Mouse (Mus musculus) heart, embryonic 15.5 days (tissue): ENCODE data around the gene Hoxc12. TPM values are rescaled to one million over a fixed set of nuclear protein-coding genes. Genes with fewer than 3 reads are reported as not detected.

Experiments
- ATAC-seq: fragments of 200-750 bp; cut with Nextera tagmentation; replicated peaks from 2 replicates; pipeline ENCODE4 v1.8.0; 2017; ENCODE audit warnings: low read depth, moderate TSS enrichment; ENCODE audit not compliant: insufficient number of reproducible peaks, insufficient read depth, low FRiP score
- H3K27ac ChIP-seq: fragments of 300-500 bp; sonication (generic); 2 replicates; pipeline ENCODE4 v1.5.1; 2015; ENCODE audit warnings: mild to moderate bottlenecking, inconsistent platforms
- H3K27me3 ChIP-seq: fragments of 300-500 bp; sonication (generic); 2 replicates; pipeline ENCODE4 v1.6.1; 2015; ENCODE audit warnings: inconsistent platforms
- H3K36me3 ChIP-seq: fragments of 300-500 bp; sonication (generic); 2 replicates; pipeline ENCODE4 v1.6.1; 2015; ENCODE audit warnings: mild to moderate bottlenecking, inconsistent platforms
- H3K4me1 ChIP-seq: fragments of 300-500 bp; sonication (generic); replicated peaks from 2 replicates; pipeline ENCODE4 v1.6.1; 2015; ENCODE audit warnings: inconsistent platforms
- H3K4me2 ChIP-seq: fragments of 300-500 bp; sonication (generic); 2 replicates; pipeline ENCODE4 v1.6.1; 2015; ENCODE audit warnings: inconsistent platforms, mild to moderate bottlenecking, moderate library complexity
- H3K4me3 ChIP-seq: fragments of 300-500 bp; sonication (generic); 2 replicates; pipeline ENCODE4 v1.5.1; 2015; ENCODE audit warnings: mild to moderate bottlenecking, inconsistent platforms
- H3K9ac ChIP-seq: fragments of 300-500 bp; sonication (generic); 2 replicates; pipeline ENCODE4 v1.6.1; 2015; ENCODE audit warnings: mild to moderate bottlenecking, inconsistent platforms
- H3K9me3 ChIP-seq: fragments of 300-500 bp; sonication (generic); replicated peaks from 2 replicates; pipeline ENCODE4 v1.6.1; 2016; ENCODE audit warnings: inconsistent platforms
- WGBS: fragments of 180-500 bp; shearing (Covaris S2); methylation state at CpG from one replicate; pipeline ENCODE4 v1.1.7; 2015; ENCODE audit warnings: mixed read lengths; 5-methylcytosine and 5-hydroxymethylcytosine counted together
- microRNA-seq: library from miRNA; unstranded; fragments of <30 nt; microRNA quantifications from one replicate; pipeline ENCODE4, GENCODE M21; 2016
- polyA plus RNA-seq: library from polyadenylated mRNA; unstranded; fragments of >200 nt; fragmentation: Nextera tagmentation; extraction: Ambion mirVana; gene quantifications from 2 replicates; pipeline ENCODE4 v1.2.1, GENCODE M21; 2015

Gene Hoxc12
- polyA plus RNA-seq, 1 experiment from 2014 or later, result not detected

GRCm38 (mm10) chr15:102988078-102988477, 51.5 kb downstream of the Hoxc12 start:
- H3K27me3 ChIP-seq, result peaks cover 98% of the 10 kb centered on the region
- WGBS, result 25% methylated on average over 5 of the region's 5 CpGs
- H3K4me1 ChIP-seq, result peaks cover 7% of the 10 kb centered on the region; the same call in 1 of the 2 replicates
- H3K9me3 ChIP-seq, result no peaks in the 10 kb centered on the region
- no peak for ATAC-seq
- no peak overlapping the region for H3K4me2 ChIP-seq
- no peaks in the 10 kb centered on the region for H3K36me3 ChIP-seq
- no peak overlapping the region for H3K27ac ChIP-seq
- H3K4me3 ChIP-seq, result no peak overlapping the region
- no peak overlapping the region for H3K9ac ChIP-seq

Small RNA genes lying within 50 kb of the gene (microRNA-seq; reads per million reads assigned to microRNA genes)
- 21.8 reads per million, percentile 34 among the genes with 10 or more reads in this experiment for gene Mir196a-2

Other genes starting within 250 kb of the Hoxc12 start
- 62.8 and 79.1 TPM in 2 replicates for gene Calcoco1, start 214.6 kb upstream of the Hoxc12 start, polyA plus RNA-seq
- gene Hoxc13, start 15.7 kb upstream of the Hoxc12 start, polyA plus RNA-seq, result not detected in 2 replicates
- gene Hoxc11, start 17.7 kb downstream of the Hoxc12 start, polyA plus RNA-seq, result not detected in 2 replicates
- 0.16 TPM in 1 of 2 replicates, not detected in the other for gene Hoxc10, start 30.0 kb downstream of the Hoxc12 start, polyA plus RNA-seq
- gene Hoxc5, start 30.7 kb downstream of the Hoxc12 start, polyA plus RNA-seq, result 0.42 and 0.80 TPM in 2 replicates
- 0.19 TPM in 1 of 2 replicates, not detected in the other for gene Hoxc9, start 39.7 kb downstream of the Hoxc12 start, polyA plus RNA-seq
- 0.16 TPM in 1 of 2 replicates, not detected in the other for gene Hoxc8, start 53.9 kb downstream of the Hoxc12 start, polyA plus RNA-seq
- gene Hoxc6, start 61.5 kb downstream of the Hoxc12 start, polyA plus RNA-seq, result 0.43 and 0.57 TPM in 2 replicates
- 0.52 and 1.7 TPM in 2 replicates for gene Hoxc4, start 82.2 kb downstream of the Hoxc12 start, polyA plus RNA-seq
- 14.1 and 16.8 TPM in 2 replicates for gene Smug1, start 230.3 kb downstream of the Hoxc12 start, polyA plus RNA-seq